Mouse (Mus musculus) lung, postnatal 0 days (tissue): Measurements from ENCODE around the gene Zfp507.

ENCODE experiments used
- CTCF ChIP-seq: IDR thresholded peaks from 2 replicates; pipeline ENCODE4 v1.5.1; 2016; ENCODE audit warnings: antibody characterized with exemption, mild to moderate bottlenecking
- EP300 ChIP-seq: IDR thresholded peaks from 2 replicates; pipeline ENCODE4 v1.6.1; 2016; ENCODE audit warnings: antibody characterized with exemption, mild to moderate bottlenecking, control low read depth

DNA sequence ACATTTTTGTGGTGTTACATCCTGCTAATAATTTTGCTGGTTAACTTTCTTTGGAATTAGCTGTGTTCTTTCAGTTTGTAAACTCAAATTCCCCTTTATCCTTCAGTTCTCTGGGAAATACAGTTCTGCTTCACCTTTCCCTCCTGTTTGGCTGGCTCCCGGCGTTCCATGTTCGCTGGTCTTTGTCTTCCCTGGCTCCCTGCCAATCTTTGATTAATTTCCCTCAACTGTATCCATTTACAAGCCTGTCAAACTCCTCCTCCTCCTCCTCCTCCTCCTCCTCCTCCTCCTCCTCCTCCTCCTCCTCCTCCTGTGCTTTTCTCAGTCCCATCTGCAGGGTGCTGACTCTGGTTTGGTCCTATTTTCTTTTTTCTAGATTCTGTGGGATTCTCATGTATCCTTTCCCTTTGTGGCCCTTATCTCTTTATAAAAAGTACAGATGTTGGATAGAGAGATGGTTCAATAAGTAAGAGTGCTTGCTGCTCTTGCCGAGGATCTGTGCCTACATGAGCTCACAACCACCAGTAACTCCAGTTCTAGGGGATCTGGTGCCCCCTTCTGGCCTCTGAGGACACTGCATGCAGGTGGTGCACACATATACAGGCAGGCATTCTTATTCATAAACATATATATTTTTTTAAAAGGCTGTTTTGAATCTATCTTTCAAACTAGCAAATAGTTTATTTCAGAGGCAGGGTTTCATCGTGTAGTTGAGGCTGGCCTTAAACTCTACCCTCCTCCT is 62.1 kb downstream of the Zfp507 start:
- TF ChIP-seq EP300 (no peak), CTCF (peak; percentile 73)
